In the genomic region with DNA sequence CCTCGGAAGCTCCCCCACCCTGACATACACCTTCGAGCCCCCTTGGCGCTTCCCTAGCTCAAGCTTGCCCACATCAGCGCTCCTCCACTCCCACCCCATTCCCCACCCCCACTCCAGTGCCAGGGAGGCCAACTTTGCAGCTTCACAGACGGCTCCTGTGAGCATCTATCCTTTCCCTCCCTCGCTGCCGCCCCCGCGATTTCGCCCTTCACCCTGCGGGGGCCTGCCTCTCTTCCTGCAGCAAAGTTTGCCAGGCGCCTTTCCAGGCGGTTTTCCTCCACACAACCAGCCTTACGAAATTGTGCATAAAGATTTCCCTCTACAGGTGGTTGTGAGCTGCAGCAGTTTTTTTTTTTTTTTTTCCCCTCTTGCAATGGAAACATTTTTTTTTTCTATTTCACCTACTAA, we compare ENCODE assay signal across 8 mouse cellular contexts.
DNase-seq lines count a peak whose midpoint lies in the region; ATAC-seq and TF ChIP-seq lines count a peak whose summit lies in the region.
"Had no signal": no experiment of that assay in that cellular context is flagged by ENCODE, and none has a peak within 500 bp of the region (broad histone marks: within the 10 kb centered on the region; RNA-seq: fewer than 3 reads in every experiment).

No protein-coding gene starts in this region.

- no peaks in the 10 kb centered on the region for H3K79me2 ChIP-seq in liver, adult 2 months (ENCODE audit: control insufficient read depth, insufficient read depth, low read length)

- H3K4me3 ChIP-seq in lung, embryonic 14.5 days (ENCODE audit: low read depth, low read length) = peak overlapping the region; percentile 19
- H3K4me3 ChIP-seq in heart, postnatal 0 days (ENCODE audit: low read depth, low read length) = peak overlapping the region; percentile 50
- H3K4me3 ChIP-seq in liver, adult 2 months (ENCODE audit: insufficient read depth, low read depth, low read length) = peak overlapping the region; percentile 0; the same call in 1 of the 2 replicates

- DNase-seq in lung, embryonic 14.5 days = peak; percentile 44
- no peak for DNase-seq in lung, postnatal 14 days
- peak; percentile 46 for DNase-seq in embryo, embryonic 10.5 days (ENCODE audit: low spot score)
- no peak for DNase-seq in heart, postnatal 0 days (ENCODE audit: low spot score)
- no peak for DNase-seq in liver, adult 2 months (ENCODE audit: extremely low read depth, low read depth, low spot score)
- peak; percentile 77 to 82 for DNase-seq in right cerebral cortex, postnatal 10 days (ENCODE audit: low spot score in 2 of 2)
- DNase-seq in thymus, postnatal 25 days = no peak

- H3K27me3 ChIP-seq in lung, embryonic 14.5 days (ENCODE audit: insufficient read depth, low read length) = peaks cover 9% of the 10 kb centered on the region; the same call in 1 of the 2 replicates
- H3K27me3 ChIP-seq in heart, postnatal 0 days (ENCODE audit: control insufficient read depth, insufficient read depth, low read length) = no peaks in the 10 kb centered on the region
- H3K27me3 ChIP-seq in liver, adult 2 months (ENCODE audit: control insufficient read depth, insufficient read depth, low read length) = no peaks in the 10 kb centered on the region; the same call in 1 of the 2 replicates

- peak; percentile 13; the same call in 1 of the 2 replicates for TF ChIP-seq CTCF in lung, embryonic 14.5 days (IDR thresholded peaks at IDR 0.05; ENCODE audit: low read depth)
- TF ChIP-seq CTCF in heart, postnatal 0 days (IDR thresholded peaks at IDR 0.05; ENCODE audit: low read depth) = no peak
- TF ChIP-seq CTCF in liver, adult 2 months (IDR thresholded peaks at IDR 0.05; ENCODE audit: low read depth, low read length) = no peak

- no peaks in the 10 kb centered on the region for H3K36me3 ChIP-seq in lung, embryonic 14.5 days (ENCODE audit: insufficient read depth)
- H3K36me3 ChIP-seq in heart, postnatal 0 days (replicated peaks; ENCODE audit: control insufficient read depth, insufficient read depth, low read length) = no peaks in the 10 kb centered on the region
- H3K36me3 ChIP-seq in liver, adult 2 months (ENCODE audit: control insufficient read depth, insufficient read depth, low read length) = no peaks in the 10 kb centered on the region

- TF ChIP-seq POLR2A in liver, adult 2 months (IDR thresholded peaks at IDR 0.05; ENCODE audit: extremely low read depth, insufficient read depth, low read length) = no peak

- H3K27ac ChIP-seq in lung, embryonic 14.5 days (ENCODE audit: low read depth) = no peak overlapping the region; the same call in 1 of the 2 replicates
- H3K27ac ChIP-seq in heart, postnatal 0 days (ENCODE audit: low read depth) = no peak overlapping the region
- no peak overlapping the region for H3K27ac ChIP-seq in liver, adult 2 months (replicated peaks; ENCODE audit: insufficient read depth, low read depth, low read length)
- H3K27ac ChIP-seq: macrophage had no signal

- H3K4me1 ChIP-seq in lung, embryonic 14.5 days (ENCODE audit: insufficient read depth) = peaks cover 8% of the 10 kb centered on the region
- peaks cover 18% of the 10 kb centered on the region for H3K4me1 ChIP-seq in heart, postnatal 0 days (ENCODE audit: control insufficient read depth, insufficient read depth)
- no peaks in the 10 kb centered on the region; the same call in 1 of the 2 replicates for H3K4me1 ChIP-seq in liver, adult 2 months (ENCODE audit: control insufficient read depth, insufficient read depth, low read length)

- ATAC-seq in lung, embryonic 14.5 days (ENCODE audit: insufficient read depth) = 0 out of 2 replicates have a peak, but pooled peaks have one; percentile 7
- peak; percentile 22; the same call in 1 of the 2 replicates for ATAC-seq in heart, postnatal 0 days (ENCODE audit: insufficient read depth, low read depth)

- 2% methylated on average over 14 of the region's 14 CpGs for WGBS in lung, embryonic 14.5 days
- 1% methylated on average over 14 of the region's 14 CpGs for WGBS in heart, postnatal 0 days
- 4% methylated on average over 14 of the region's 14 CpGs for WGBS in liver, adult 2 months

- peak overlapping the region; percentile 61 for H3K4me2 ChIP-seq in lung, embryonic 14.5 days
- H3K4me2 ChIP-seq in heart, postnatal 0 days (ENCODE audit: low read depth, low read length) = peak overlapping the region; percentile 79

- H3K9ac ChIP-seq in lung, embryonic 14.5 days = no peak overlapping the region
- 0 out of 2 replicates have a peak overlapping the region, but pooled peaks have one; percentile 21 for H3K9ac ChIP-seq in heart, postnatal 0 days (replicated peaks; ENCODE audit: low read depth, low read length)
- no peak overlapping the region for H3K9ac ChIP-seq in liver, adult 2 months (ENCODE audit: low read depth, low read length)

- no peaks in the 10 kb centered on the region for H3K9me3 ChIP-seq in lung, embryonic 14.5 days (ENCODE audit: low read depth, low read length)
- H3K9me3 ChIP-seq in heart, postnatal 0 days (replicated peaks; ENCODE audit: control insufficient read depth, low read length) = no peaks in the 10 kb centered on the region

- TF ChIP-seq EP300 in heart, postnatal 0 days (IDR thresholded peaks at IDR 0.05; ENCODE audit: low read depth) = no peak

Comparison
In these comparisons a context has a peak if more than half of its experiments do, and no peak if none do; other contexts are left out.
1. DNase-seq: peak in lung, embryonic 14.5 days (single experiment), embryo, embryonic 10.5 days (single experiment) and right cerebral cortex, postnatal 10 days (2 of 2); none in lung, postnatal 14 days (single experiment), heart, postnatal 0 days (single experiment), liver, adult 2 months (single experiment) and thymus, postnatal 25 days (single experiment).
2. H3K4me3 ChIP-seq: peak in every context shown above with its lines; median percentile 50 in heart, postnatal 0 days; 19 in lung, embryonic 14.5 days; 0 in liver, adult 2 months.